Mouse (Mus musculus) liver, adult 2 months (tissue): ENCODE results near the gene Klk4.

Source experiments
- CTCF ChIP-seq: fragments of 200-500 bp; IDR thresholded peaks from 2 replicates; pipeline ENCODE4 v1.5.1; 2011; ENCODE audit warnings: low read depth, low read length, control low read depth
- POLR2A ChIP-seq: fragments of 200-500 bp; IDR thresholded peaks from 2 replicates; pipeline ENCODE4 v1.6.1; 2011; ENCODE audit warnings: low read length, control low read depth; ENCODE audit not compliant: insufficient read depth; ENCODE audit errors: extremely low read depth

DNA sequence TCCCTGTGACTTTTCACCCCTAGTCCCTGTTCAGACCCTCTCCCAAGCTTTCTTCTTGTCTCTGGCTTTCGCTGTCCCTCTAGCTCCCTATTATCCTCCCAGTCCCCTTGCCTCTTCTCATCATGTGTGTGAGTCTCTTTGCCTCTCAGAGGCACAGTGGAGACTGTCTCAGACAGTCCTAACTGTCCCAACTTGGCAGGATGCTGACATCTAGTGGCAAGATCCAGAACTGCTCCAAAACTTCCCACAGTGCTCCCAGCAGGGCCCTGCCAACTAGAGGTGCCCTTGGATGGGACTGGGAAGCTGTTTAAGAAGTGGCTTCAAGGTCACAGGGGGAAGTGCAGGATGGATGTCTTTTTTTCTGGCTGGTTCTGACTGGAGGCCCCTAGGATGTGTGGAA is 13.9 kb downstream of the Klk4 start:
- TF ChIP-seq POLR2A (no peak), CTCF (peak; percentile 86)
